ENCODE assay signal across 7 mouse cellular contexts in genomic region chrX:71381571-71381970, GRCm38 (mm10). TPM values are rescaled to one million over a fixed set of nuclear protein-coding genes. Genes with fewer than 3 reads are reported as not detected.
DNase-seq lines count a peak whose midpoint lies in the region; ATAC-seq lines count a peak whose summit lies in the region.

No protein-coding gene starts in this region.

- H3K4me3 ChIP-seq in kidney, embryonic 16.5 days (ENCODE audit: low read length) = no peak overlapping the region

- H3K9ac ChIP-seq in kidney, embryonic 16.5 days (replicated peaks; ENCODE audit: low read length) = no peak overlapping the region

- intact Hi-C loops in heart, postnatal 36 days (cut with DNase I) = loop anchor here (5.0 kb wide), 1 partner anchor 799 kb away; no protein-coding TSS in a partner anchor

- H3K27me3 ChIP-seq in kidney, embryonic 16.5 days (ENCODE audit: insufficient read depth, low read length) = no peaks in the 10 kb centered on the region

- H3K9me3 ChIP-seq in kidney, embryonic 16.5 days (ENCODE audit: low read length) = no peaks in the 10 kb centered on the region

- DNase-seq in kidney, adult 18-20 months = peak; percentile 28
- DNase-seq in ZHBTc4 (ENCODE audit: low read depth, low spot score) = peak; percentile 43
- peak; percentile 7 to 8 for DNase-seq in heart, postnatal 36 days
- DNase-seq in ovary, postnatal 14 days (ENCODE audit: low spot score) = no peak

- ATAC-seq in kidney, embryonic 16.5 days (ENCODE audit: low FRiP score, low TSS enrichment) = no peak
- ATAC-seq in CD4-positive, CD25-positive, alpha-beta regulatory T cell, adult 4 months = peak; percentile 47
- peak; percentile 90 for ATAC-seq in megakaryocyte progenitor cell, adult 5-6 weeks (replicated peaks; ENCODE audit: poor library complexity)

- H3K36me3 ChIP-seq in kidney, embryonic 16.5 days (ENCODE audit: insufficient read depth, low read length) = no peaks in the 10 kb centered on the region

- H3K4me1 ChIP-seq in kidney, embryonic 16.5 days (ENCODE audit: insufficient read depth, low read length) = no peaks in the 10 kb centered on the region

- no peak overlapping the region for H3K27ac ChIP-seq in kidney, embryonic 16.5 days (ENCODE audit: low read length)

- WGBS in kidney, embryonic 16.5 days = 49% methylated on average over 5 of the region's 5 CpGs

- no peak overlapping the region for H3K4me2 ChIP-seq in kidney, embryonic 16.5 days (replicated peaks; ENCODE audit: low read depth, low read length)

RNA-seq across cellular contexts. Expression of gene Mtmr1, which starts 17.0 kb away (rescaled TPM):
- 9.5 and 9.7 TPM in 2 replicates for polyA plus RNA-seq in kidney, embryonic 16.5 days (2015; fragmentation: Nextera tagmentation; extraction: Ambion mirVana)
- polyA plus RNA-seq in CD4-positive, CD25-positive, alpha-beta regulatory T cell, adult 4 months (2017; shearing (Covaris generic)) = 1 to 10 TPM; 4.1 to 9.1 TPM
- 10 to 100 TPM; 27.7 to 29.5 TPM for total RNA-seq in heart, postnatal 36 days (2021)
- 32.7 and 40.1 TPM in 2 replicates for total RNA-seq in megakaryocyte progenitor cell, adult 5-6 weeks (2015)
- total RNA-seq in megakaryocyte progenitor cell, adult 5-6 weeks (2017) = 33.0 and 35.6 TPM in 2 replicates
